Mouse (Mus musculus) midbrain, embryonic 11.5 days (tissue): ENCODE measurements around the gene Miga1. TPM values are rescaled to one million over a fixed set of nuclear protein-coding genes. Genes with fewer than 3 reads are reported as not detected.

Experiments used
- ATAC-seq: fragments of 200-750 bp; cut with Nextera tagmentation; 2 replicates; pipeline ENCODE4 v1.8.0; 2017; ENCODE audit warnings: moderate TSS enrichment, moderate library complexity; ENCODE audit not compliant: low FRiP score
- DNase-seq: peaks from one replicate; pipeline ENCODE4 v3.0.0; 2015; ENCODE audit warnings: low spot score; ENCODE audit errors: missing footprints
- H3K27ac ChIP-seq: fragments of 300-500 bp; sonication (generic); 2 replicates; pipeline ENCODE4 v1.5.1; 2014; ENCODE audit warnings: low read depth, low read length
- H3K27me3 ChIP-seq: fragments of 300-500 bp; sonication (generic); 2 replicates; pipeline ENCODE4 v1.6.1; 2014; ENCODE audit warnings: mild to moderate bottlenecking, low read length, moderate library complexity, mixed read lengths; ENCODE audit not compliant: control insufficient read depth, insufficient read depth
- H3K36me3 ChIP-seq: fragments of 300-500 bp; sonication (generic); 2 replicates; pipeline ENCODE4 v1.6.1; 2014; ENCODE audit warnings: mild to moderate bottlenecking, low read length, moderate library complexity, mixed read lengths; ENCODE audit not compliant: control insufficient read depth, insufficient read depth
- H3K4me1 ChIP-seq: fragments of 300-500 bp; sonication (generic); 2 replicates; pipeline ENCODE4 v1.6.1; 2014; ENCODE audit warnings: low read length; ENCODE audit not compliant: control insufficient read depth, insufficient read depth
- H3K4me2 ChIP-seq: fragments of 300-500 bp; sonication (generic); 2 replicates; pipeline ENCODE4 v1.6.1; 2014; ENCODE audit warnings: mild to moderate bottlenecking, moderate library complexity
- H3K4me3 ChIP-seq: fragments of 300-500 bp; sonication (generic); 2 replicates; pipeline ENCODE4 v1.5.1; 2014; ENCODE audit warnings: low read depth, low read length
- H3K9ac ChIP-seq: fragments of 300-500 bp; sonication (generic); 2 replicates; pipeline ENCODE4 v1.6.1; 2014; ENCODE audit warnings: low read length
- H3K9me3 ChIP-seq: fragments of 300-500 bp; sonication (generic); 2 replicates; pipeline ENCODE4 v1.6.1; 2016; ENCODE audit warnings: low read length; ENCODE audit not compliant: control insufficient read depth
- WGBS: fragments of 180-500 bp; shearing (Covaris S2); extraction: QIAGEN DNeasy Blood & Tissue Kit; methylation state at CpG from one replicate; pipeline ENCODE4 v1.1.7; 2014; 5-methylcytosine and 5-hydroxymethylcytosine counted together
- polyA plus RNA-seq: library from polyadenylated mRNA; unstranded; fragments of >200 nt; fragmentation: Nextera tagmentation; extraction: Ambion mirVana; gene quantifications from 2 replicates; pipeline ENCODE4 v1.2.1, GENCODE M21; 2014

The Miga1 gene
- polyA plus RNA-seq, 1 experiment from 2014 or later = 19.3 TPM

DNA sequence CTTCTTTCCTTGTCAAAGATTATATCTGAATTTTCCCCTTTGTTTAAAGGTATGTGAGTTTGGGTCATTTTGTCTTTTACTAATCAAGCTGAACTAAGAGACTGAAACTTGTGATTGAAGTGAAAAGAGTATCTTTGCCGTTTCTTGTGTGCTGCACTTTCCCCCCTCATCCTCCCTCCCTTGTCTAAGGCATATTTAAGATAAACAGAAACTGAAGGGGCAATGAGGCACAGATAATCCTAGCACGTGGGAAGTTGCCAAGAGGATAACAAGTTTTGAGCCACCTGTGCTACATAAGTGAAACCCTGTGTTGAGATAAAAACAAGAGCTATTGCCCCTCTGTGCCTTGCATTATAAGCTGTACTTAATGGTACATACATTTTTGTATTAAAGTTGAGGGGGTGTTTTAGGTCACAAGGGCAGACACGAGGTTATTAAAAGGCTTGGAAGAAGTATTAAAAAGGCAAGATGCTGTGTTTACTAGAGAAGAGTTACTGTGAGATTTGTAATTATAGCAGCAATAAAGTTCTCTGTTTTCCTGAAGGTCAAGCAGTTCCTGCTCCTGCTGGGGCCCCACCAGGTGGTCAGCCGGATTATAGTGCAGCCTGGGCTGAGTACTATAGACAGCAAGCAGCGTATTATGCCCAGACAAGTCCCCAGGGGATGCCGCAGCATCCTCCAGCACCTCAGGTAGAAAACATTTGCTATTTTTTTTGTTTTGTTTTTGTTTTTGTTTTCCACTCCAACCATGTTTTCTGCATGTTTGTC is 108.7 kb downstream of the Miga1 start:
- Histone ChIP-seq H3K4me3 (no peak overlapping the region), H3K9me3 (no peaks in the 10 kb centered on the region), H3K4me1 (no peaks in the 10 kb centered on the region), H3K9ac (no peak overlapping the region), H3K27me3 (no peaks in the 10 kb centered on the region), H3K27ac (no peak overlapping the region), H3K4me2 (no peak overlapping the region), H3K36me3 (peaks cover 9% of the 10 kb centered on the region; the same call in 1 of the 2 replicates)
- DNase-seq = peak; percentile 85
- 68% methylated on average over 6 of the region's 6 CpGs for WGBS
- no peak for ATAC-seq

DNA sequence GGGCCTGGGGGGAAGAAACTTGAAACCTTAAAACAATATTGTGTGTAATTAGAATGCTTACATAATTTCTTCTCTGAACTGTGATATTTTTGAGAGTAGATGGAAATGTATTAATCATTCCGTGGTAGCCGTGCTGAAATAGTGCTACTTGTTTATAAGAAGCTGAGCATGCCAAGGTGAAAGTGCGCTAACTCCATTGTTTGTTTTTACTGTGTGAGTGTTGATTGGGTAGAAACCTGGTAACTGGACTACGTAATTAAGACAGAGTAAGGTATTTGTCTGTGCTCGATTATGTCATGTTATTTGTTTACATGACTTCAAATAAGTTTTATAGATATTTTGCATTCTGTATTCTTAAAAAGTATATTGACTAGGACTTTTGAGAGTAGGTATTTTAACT is 110.9 kb downstream of the Miga1 start:
- no peak for ATAC-seq
- no peak overlapping the region for H3K9ac ChIP-seq
- peaks cover 25% of the 10 kb centered on the region; the same call in 1 of the 2 replicates for H3K36me3 ChIP-seq
- no peaks in the 10 kb centered on the region for H3K4me1 ChIP-seq
- no peak for DNase-seq
- H3K27ac ChIP-seq = no peak overlapping the region
- H3K4me3 ChIP-seq = no peak overlapping the region
- no peaks in the 10 kb centered on the region for H3K27me3 ChIP-seq
- no peak overlapping the region for H3K4me2 ChIP-seq
- 96% methylated on average over 5 of the region's 5 CpGs for WGBS
- H3K9me3 ChIP-seq = no peaks in the 10 kb centered on the region

DNA sequence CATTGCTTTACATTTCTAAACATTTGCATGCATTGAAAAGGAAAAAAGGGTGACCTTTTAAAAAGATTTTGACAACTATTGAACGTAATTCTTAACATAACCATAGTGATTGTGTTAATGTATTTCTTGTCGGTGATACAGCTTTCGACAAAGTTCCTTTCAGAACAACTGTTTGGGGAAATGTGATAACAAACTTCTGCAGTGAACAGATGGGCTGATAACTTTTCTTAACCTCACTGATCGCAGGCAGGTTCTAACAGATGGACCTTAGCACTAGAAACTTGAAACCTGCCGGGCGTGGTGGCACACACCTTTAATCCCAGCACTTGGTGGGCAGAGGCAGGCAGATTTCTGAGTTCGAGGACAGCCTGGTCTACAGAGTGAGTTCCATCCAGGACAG is 111.4 kb downstream of the Miga1 start:
- no peak overlapping the region for H3K4me3 ChIP-seq
- no peaks in the 10 kb centered on the region for H3K4me1 ChIP-seq
- no peaks in the 10 kb centered on the region for H3K9me3 ChIP-seq
- WGBS = 95% methylated on average over 7 of the region's 7 CpGs
- peaks cover 29% of the 10 kb centered on the region; the same call in 1 of the 2 replicates for H3K36me3 ChIP-seq
- H3K4me2 ChIP-seq = no peak overlapping the region
- H3K9ac ChIP-seq = no peak overlapping the region
- no peaks in the 10 kb centered on the region for H3K27me3 ChIP-seq
- H3K27ac ChIP-seq = no peak overlapping the region
- ATAC-seq (no peak), DNase-seq (no peak)

DNA sequence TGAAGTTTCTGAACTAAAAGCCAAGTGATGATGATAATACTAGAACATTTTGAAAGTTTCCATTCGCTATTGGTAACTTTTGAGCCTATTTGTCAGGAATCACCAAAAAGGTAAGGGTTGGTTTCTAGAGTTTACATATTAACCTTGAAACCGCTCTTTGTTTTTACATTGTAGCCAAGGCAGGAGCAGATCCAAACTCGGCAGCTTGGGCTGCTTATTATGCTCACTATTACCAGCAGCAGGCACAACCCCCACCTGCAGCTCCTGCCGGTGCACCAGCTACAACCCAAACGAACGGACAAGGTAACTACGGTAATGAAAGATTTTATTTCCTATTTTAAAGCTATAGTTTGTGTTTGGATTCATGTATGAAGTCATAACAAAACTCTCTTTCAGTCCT is 114.3 kb downstream of the Miga1 start:
- DNase-seq (no peak), ATAC-seq (no peak)
- no peak overlapping the region for H3K4me3 ChIP-seq
- no peaks in the 10 kb centered on the region for H3K27me3 ChIP-seq
- no peak overlapping the region for H3K9ac ChIP-seq
- 95% methylated on average over 7 of the region's 7 CpGs for WGBS
- no peak overlapping the region for H3K4me2 ChIP-seq
- no peaks in the 10 kb centered on the region for H3K4me1 ChIP-seq
- no peaks in the 10 kb centered on the region for H3K9me3 ChIP-seq
- no peak overlapping the region for H3K27ac ChIP-seq
- H3K36me3 ChIP-seq = peaks cover 41% of the 10 kb centered on the region

DNA sequence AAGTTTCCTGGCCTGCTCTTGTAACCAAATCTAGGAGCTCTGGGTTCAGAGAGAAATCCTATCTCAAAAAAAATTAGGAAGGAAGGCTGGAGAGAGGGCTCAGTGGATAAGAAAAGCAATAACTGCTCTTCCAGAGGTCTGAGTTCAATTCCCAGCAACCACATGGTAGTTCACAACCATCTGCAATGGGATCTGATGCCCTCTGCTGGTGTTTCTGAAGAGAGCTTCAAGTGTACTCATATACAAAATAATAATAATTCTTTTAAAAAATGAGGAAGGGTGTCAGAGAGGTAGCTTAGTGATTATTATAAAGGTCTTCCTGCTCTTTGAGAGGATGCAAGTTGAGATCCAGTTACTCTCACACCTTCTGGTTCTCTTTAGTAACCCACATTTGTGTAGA is 115.3 kb downstream of the Miga1 start:
- Histone ChIP-seq H3K36me3 (peaks cover 41% of the 10 kb centered on the region), H3K4me1 (no peaks in the 10 kb centered on the region), H3K27me3 (no peaks in the 10 kb centered on the region), H3K27ac (no peak overlapping the region), H3K9me3 (no peaks in the 10 kb centered on the region), H3K4me3 (no peak overlapping the region), H3K9ac (no peak overlapping the region), H3K4me2 (no peak overlapping the region)
- no peak for ATAC-seq
- no peak for DNase-seq

Other genes with a start within 250 kb of the Miga1 start
- gene Gipc2, start 174.2 kb downstream of the Miga1 start, polyA plus RNA-seq = 1.5 and 2.1 TPM in 2 replicates
- 26.6 and 29.0 TPM in 2 replicates for gene Dnajb4, start 130.1 kb downstream of the Miga1 start, polyA plus RNA-seq
- gene Fubp1, start 130.0 kb downstream of the Miga1 start, polyA plus RNA-seq = 452 and 457 TPM in 2 replicates
- gene Nexn, start 74.1 kb downstream of the Miga1 start, polyA plus RNA-seq = 2.6 and 4.2 TPM in 2 replicates
- gene Usp33, start 6.1 kb upstream of the Miga1 start, polyA plus RNA-seq = 65.6 and 73.2 TPM in 2 replicates
- 62.2 and 63.1 TPM in 2 replicates for gene Zzz3, start 55.1 kb upstream of the Miga1 start, polyA plus RNA-seq